8 mouse cellular contexts compared by ENCODE assay signal in the genomic region with DNA sequence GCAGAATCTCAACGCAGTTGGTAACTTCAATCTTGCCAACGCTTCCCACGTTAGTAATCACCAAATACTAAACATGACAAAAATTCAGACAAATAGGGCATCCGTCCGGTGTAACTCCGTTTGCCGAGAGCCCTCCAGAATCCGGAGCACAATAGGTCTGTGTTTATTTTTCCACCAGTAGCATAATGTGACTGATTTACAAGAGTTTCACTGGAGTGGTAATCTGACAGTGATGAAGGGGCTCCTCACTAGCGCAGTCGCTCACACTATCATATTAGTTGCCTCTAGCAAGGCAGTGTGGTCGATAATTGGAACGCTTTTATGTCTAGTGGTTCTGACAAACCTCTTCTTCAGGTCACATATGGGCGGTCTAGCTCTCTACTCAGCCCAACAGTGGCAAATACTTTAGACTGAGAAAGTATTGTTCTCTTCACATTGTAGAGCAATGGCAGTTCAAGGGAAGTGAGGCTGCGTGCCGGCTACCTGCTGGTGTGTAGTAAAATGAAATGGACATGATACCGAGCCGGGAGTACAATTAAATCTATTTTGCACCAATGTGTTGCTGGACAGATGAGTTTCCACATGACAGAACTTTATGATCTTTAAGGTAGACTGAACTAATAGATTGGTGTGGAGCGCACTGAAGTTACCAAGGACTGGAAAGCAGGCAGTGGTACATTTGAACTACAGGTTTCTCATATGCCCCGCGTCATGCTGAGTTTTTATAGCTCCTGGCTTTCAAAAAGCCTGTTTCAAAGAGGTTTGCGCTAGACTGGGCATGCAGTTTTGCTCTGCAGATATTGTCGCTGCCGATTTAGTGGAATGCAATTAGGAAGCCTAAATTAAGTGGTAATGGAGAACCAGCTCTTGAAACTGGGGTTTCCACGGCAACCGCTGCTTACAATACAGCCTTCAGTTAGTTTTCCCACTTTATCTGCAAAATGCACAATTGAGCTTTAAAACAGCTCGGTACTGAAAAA.
DNase-seq lines count a peak whose midpoint lies in the region; ATAC-seq and TF ChIP-seq lines count a peak whose summit lies in the region.

No protein-coding gene starts in this region.

- H3K9me3 ChIP-seq in stomach, embryonic 14.5 days (ENCODE audit: control insufficient read depth, low read depth, low read length): no peaks in the 10 kb centered on the region
- H3K9me3 ChIP-seq in stomach, postnatal 0 days (ENCODE audit: control insufficient read depth, low read length): no peaks in the 10 kb centered on the region
- H3K9me3 ChIP-seq in hindbrain, postnatal 0 days (ENCODE audit: low read length): no peaks in the 10 kb centered on the region
- no peaks in the 10 kb centered on the region for H3K9me3 ChIP-seq in liver, postnatal 0 days (ENCODE audit: low read length)

- WGBS in stomach, embryonic 14.5 days: 48% methylated on average over 26 of the region's 26 CpGs
- WGBS in stomach, postnatal 0 days: 54% methylated on average over 26 of the region's 26 CpGs
- WGBS in hindbrain, postnatal 0 days: 16% methylated on average over 26 of the region's 26 CpGs
- WGBS in liver, postnatal 0 days (ENCODE audit: insufficient replicate concordance): 80% methylated on average over 26 of the region's 26 CpGs

- no peak overlapping the region for H3K9ac ChIP-seq in stomach, embryonic 14.5 days (replicated peaks; ENCODE audit: low read depth, low read length)
- no peak overlapping the region for H3K9ac ChIP-seq in stomach, postnatal 0 days (ENCODE audit: low read length)
- peak overlapping the region; percentile 33 for H3K9ac ChIP-seq in hindbrain, postnatal 0 days (replicated peaks; ENCODE audit: low read length)
- no peak overlapping the region for H3K9ac ChIP-seq in liver, postnatal 0 days (replicated peaks)

- no peak for DNase-seq in stomach, postnatal 0 days (ENCODE audit: low spot score)
- peak; percentile 74 for DNase-seq in hindbrain, postnatal 0 days (ENCODE audit: low spot score)
- peak; percentile 23 to 71 for DNase-seq in left cerebral cortex, postnatal 10 days (ENCODE audit: extremely low spot score in 1 of 2, low spot score in 2 of 2)
- peak; percentile 48 for DNase-seq in right cerebral cortex, adult 18-20 months
- no peak for DNase-seq in spleen, adult 18-20 months
- DNase-seq in liver, postnatal 0 days: no peak
- DNase-seq in ovary, postnatal 14 days (ENCODE audit: low spot score): no peak

- H3K4me2 ChIP-seq in stomach, embryonic 14.5 days (replicated peaks; ENCODE audit: low read depth, low read length): peak overlapping the region; percentile 18; the same call in 1 of the 2 replicates
- H3K4me2 ChIP-seq in stomach, postnatal 0 days (replicated peaks; ENCODE audit: low read depth): no peak overlapping the region
- peak overlapping the region; percentile 59 for H3K4me2 ChIP-seq in hindbrain, postnatal 0 days (ENCODE audit: low read depth, low read length)
- no peak overlapping the region for H3K4me2 ChIP-seq in liver, postnatal 0 days (ENCODE audit: low read depth, low read length)

- intact Hi-C loops in left cerebral cortex, postnatal 10 days (cut with DNase I): loop anchor here (5.0 kb wide), 2 partner anchors 147 to 283 kb away; no protein-coding TSS in a partner anchor

- TF ChIP-seq CTCF in stomach, postnatal 0 days (IDR thresholded peaks at IDR 0.05; ENCODE audit: low read depth): no peak
- no peak for TF ChIP-seq CTCF in hindbrain, postnatal 0 days (IDR thresholded peaks at IDR 0.05; ENCODE audit: low read depth)
- no peak for TF ChIP-seq CTCF in liver, postnatal 0 days (IDR thresholded peaks at IDR 0.05; ENCODE audit: low read depth)

- no peaks in the 10 kb centered on the region for H3K36me3 ChIP-seq in stomach, embryonic 14.5 days (ENCODE audit: control insufficient read depth, insufficient read depth, low read length)
- no peaks in the 10 kb centered on the region for H3K36me3 ChIP-seq in stomach, postnatal 0 days (ENCODE audit: control insufficient read depth, insufficient read depth, low read length)
- H3K36me3 ChIP-seq in hindbrain, postnatal 0 days (ENCODE audit: insufficient read depth, low read length): no peaks in the 10 kb centered on the region
- H3K36me3 ChIP-seq in liver, postnatal 0 days (replicated peaks; ENCODE audit: insufficient read depth, low read length): no peaks in the 10 kb centered on the region

- TF ChIP-seq EP300 in stomach, postnatal 0 days (optimal IDR thresholded peaks at IDR 0.05): no peak
- TF ChIP-seq EP300 in liver, postnatal 0 days (IDR thresholded peaks at IDR 0.05; ENCODE audit: low read depth): no peak

- no peaks in the 10 kb centered on the region for H3K4me1 ChIP-seq in stomach, embryonic 14.5 days (ENCODE audit: control insufficient read depth, insufficient read depth, low read length)
- no peaks in the 10 kb centered on the region for H3K4me1 ChIP-seq in stomach, postnatal 0 days (replicated peaks; ENCODE audit: control insufficient read depth, insufficient read depth)
- H3K4me1 ChIP-seq in hindbrain, postnatal 0 days (ENCODE audit: insufficient read depth, low read length): peaks cover 14% of the 10 kb centered on the region; the same call in 1 of the 2 replicates
- H3K4me1 ChIP-seq in liver, postnatal 0 days (ENCODE audit: insufficient read depth): peaks cover 9% of the 10 kb centered on the region

- H3K27me3 ChIP-seq in stomach, embryonic 14.5 days (ENCODE audit: control insufficient read depth, insufficient read depth, low read length): no peaks in the 10 kb centered on the region
- H3K27me3 ChIP-seq in stomach, postnatal 0 days (ENCODE audit: control insufficient read depth, insufficient read depth, low read length): no peaks in the 10 kb centered on the region
- H3K27me3 ChIP-seq in hindbrain, postnatal 0 days (ENCODE audit: insufficient read depth, low read length): no peaks in the 10 kb centered on the region
- no peaks in the 10 kb centered on the region for H3K27me3 ChIP-seq in liver, postnatal 0 days (ENCODE audit: insufficient read depth, low read length)

- no peak for ATAC-seq in stomach, embryonic 14.5 days (ENCODE audit: insufficient number of reproducible peaks, insufficient read depth, low FRiP score, low read depth)
- ATAC-seq in stomach, postnatal 0 days (ENCODE audit: low FRiP score, low TSS enrichment): no peak
- peak; percentile 58 for ATAC-seq in hindbrain, postnatal 0 days
- no peak for ATAC-seq in liver, postnatal 0 days

- H3K27ac ChIP-seq in stomach, embryonic 14.5 days (ENCODE audit: low read length): no peak overlapping the region
- no peak overlapping the region for H3K27ac ChIP-seq in stomach, postnatal 0 days (replicated peaks)
- peak overlapping the region; percentile 78 for H3K27ac ChIP-seq in hindbrain, postnatal 0 days
- H3K27ac ChIP-seq in liver, postnatal 0 days (ENCODE audit: low read depth): no peak overlapping the region

- H3K4me3 ChIP-seq in stomach, embryonic 14.5 days (ENCODE audit: low read depth, low read length): no peak overlapping the region
- no peak overlapping the region for H3K4me3 ChIP-seq in stomach, postnatal 0 days (ENCODE audit: low read depth, low read length)
- peak overlapping the region; percentile 28 for H3K4me3 ChIP-seq in hindbrain, postnatal 0 days (ENCODE audit: low read length)
- no peak overlapping the region for H3K4me3 ChIP-seq in liver, postnatal 0 days (ENCODE audit: low read depth, low read length)

Comparison
In these comparisons a context has a peak if more than half of its experiments do, and no peak if none do; other contexts are left out.
1. H3K4me2 ChIP-seq: peak in stomach, embryonic 14.5 days (single experiment) and hindbrain, postnatal 0 days (single experiment); none in stomach, postnatal 0 days (single experiment) and liver, postnatal 0 days (single experiment).
2. DNase-seq: peak in hindbrain, postnatal 0 days (single experiment), left cerebral cortex, postnatal 10 days (2 of 2) and right cerebral cortex, adult 18-20 months (single experiment); none in stomach, postnatal 0 days (single experiment), spleen, adult 18-20 months (0 of 2), liver, postnatal 0 days (single experiment) and ovary, postnatal 14 days (single experiment).